Mouse (Mus musculus): ENCODE results near the gene Prss28. TPM values are rescaled to one million over a fixed set of nuclear protein-coding genes. Genes with fewer than 3 reads are reported as not detected.

The Prss28 gene
- polyA plus RNA-seq, 1 experiment from 2014 or later: not detected

- WGBS: 51% methylated on average over 2 of the region's 2 CpGs
- H3K4me2 ChIP-seq: no peak overlapping the region
- no peaks in the 10 kb centered on the region for H3K36me3 ChIP-seq
- H3K4me1 ChIP-seq: no peaks in the 10 kb centered on the region
- H3K9ac ChIP-seq: no peak overlapping the region
- H3K9me3 ChIP-seq: no peaks in the 10 kb centered on the region
- H3K4me3 ChIP-seq: no peak overlapping the region
- H3K27me3 ChIP-seq: no peaks in the 10 kb centered on the region
- ATAC-seq (ENCODE audit: borderline replicate concordance, extremely low read depth, low FRiP score, low TSS enrichment): no peak
- no peak overlapping the region for H3K27ac ChIP-seq
Measured at GRCm38 (mm10) chr17:25361291-25361690, 52.8 kb downstream of the Prss28 start.

Other genes starting within 250 kb of the Prss28 start
- 88.2 and 93.2 TPM in 2 replicates for gene Tmem204, start 225.1 kb upstream of the Prss28 start, polyA plus RNA-seq (2015; fragmentation: Nextera tagmentation; extraction: Ambion mirVana)
- 42.2 and 46.3 TPM in 2 replicates for gene Telo2, start 192.7 kb upstream of the Prss28 start, polyA plus RNA-seq (2015; fragmentation: Nextera tagmentation; extraction: Ambion mirVana)
- gene Ptx4, start 187.9 kb upstream of the Prss28 start, polyA plus RNA-seq (2015; fragmentation: Nextera tagmentation; extraction: Ambion mirVana): 0.14 TPM in 1 of 2 replicates, not detected in the other
- gene Clcn7, start 175.3 kb upstream of the Prss28 start, polyA plus RNA-seq (2015; fragmentation: Nextera tagmentation; extraction: Ambion mirVana): 21.4 and 22.4 TPM in 2 replicates
- gene Ccdc154, start 146.2 kb upstream of the Prss28 start, polyA plus RNA-seq (2015; fragmentation: Nextera tagmentation; extraction: Ambion mirVana): 0.44 and 0.50 TPM in 2 replicates
- 9.0 and 10.3 TPM in 2 replicates for gene Gm38655, start 133.2 kb upstream of the Prss28 start, polyA plus RNA-seq (2015; fragmentation: Nextera tagmentation; extraction: Ambion mirVana)
- 32.1 and 33.0 TPM in 2 replicates for gene BC003965, start 124.1 kb upstream of the Prss28 start, polyA plus RNA-seq (2015; fragmentation: Nextera tagmentation; extraction: Ambion mirVana)
- gene Unkl, start 120.2 kb upstream of the Prss28 start, polyA plus RNA-seq (2015; fragmentation: Nextera tagmentation; extraction: Ambion mirVana): 8.6 and 8.8 TPM in 2 replicates
- 43.3 and 47.2 TPM in 2 replicates for gene Gnptg, start 68.5 kb upstream of the Prss28 start, polyA plus RNA-seq (2015; fragmentation: Nextera tagmentation; extraction: Ambion mirVana)
- gene Tsr3, start 68.5 kb upstream of the Prss28 start, polyA plus RNA-seq (2015; fragmentation: Nextera tagmentation; extraction: Ambion mirVana): 45.9 and 46.4 TPM in 2 replicates
- gene Baiap3, start 52.3 kb upstream of the Prss28 start, polyA plus RNA-seq (2015; fragmentation: Nextera tagmentation; extraction: Ambion mirVana): 0.91 and 1.2 TPM in 2 replicates
- gene Ube2i, start 34.0 kb upstream of the Prss28 start, polyA plus RNA-seq (2015; fragmentation: Nextera tagmentation; extraction: Ambion mirVana): 698 TPM in 2 replicates
- 0.80 and 1.3 TPM in 2 replicates for gene Prss34, start 10.3 kb upstream of the Prss28 start, polyA plus RNA-seq (2015; fragmentation: Nextera tagmentation; extraction: Ambion mirVana)
- not detected in 2 replicates for gene Prss29, start 10.0 kb downstream of the Prss28 start, polyA plus RNA-seq (2015; fragmentation: Nextera tagmentation; extraction: Ambion mirVana)
- 0.19 and 0.24 TPM in 2 replicates for gene Tpsab1, start 36.9 kb downstream of the Prss28 start, polyA plus RNA-seq (2015; fragmentation: Nextera tagmentation; extraction: Ambion mirVana)
- gene Tpsb2, start 57.7 kb downstream of the Prss28 start, polyA plus RNA-seq (2015; fragmentation: Nextera tagmentation; extraction: Ambion mirVana): 3.6 and 5.7 TPM in 2 replicates
- 0.46 and 0.76 TPM in 2 replicates for gene Tpsg1, start 60.6 kb downstream of the Prss28 start, polyA plus RNA-seq (2015; fragmentation: Nextera tagmentation; extraction: Ambion mirVana)
- 2.5 and 2.6 TPM in 2 replicates for gene Cacna1h, start 125.1 kb downstream of the Prss28 start, polyA plus RNA-seq (2015; fragmentation: Nextera tagmentation; extraction: Ambion mirVana)
- 2.6 and 3.0 TPM in 2 replicates for gene Tekt4, start 146.0 kb downstream of the Prss28 start, polyA plus RNA-seq (2015; fragmentation: Nextera tagmentation; extraction: Ambion mirVana)
- 0.06 and 0.09 TPM in 2 replicates for gene Sstr5, start 188.6 kb downstream of the Prss28 start, polyA plus RNA-seq (2015; fragmentation: Nextera tagmentation; extraction: Ambion mirVana)

Measured in lung, embryonic 15.5 days (tissue).